In genomic region chr2:114624683-114625082, GRCm38 (mm10) we compare ENCODE assay signal across 8 mouse cellular contexts. TPM values are rescaled to one million over a fixed set of nuclear protein-coding genes. Genes with fewer than 3 reads are reported as not detected.
A peak's percentile ranks its signal among the peaks of the same experiment; 100 is the strongest.
DNase-seq lines count a peak whose midpoint lies in the region; ATAC-seq and TF ChIP-seq lines count a peak whose summit lies in the region.
"Had no signal": no experiment of that assay in that cellular context is flagged by ENCODE, and none has a peak within 500 bp of the region (broad histone marks: within the 10 kb centered on the region; RNA-seq: fewer than 3 reads in every experiment).

No protein-coding gene starts in this region.

- H3K9ac ChIP-seq in intestine, embryonic 16.5 days (ENCODE audit: low read depth, low read length), result no peak overlapping the region
- H3K9ac ChIP-seq in intestine, embryonic 15.5 days, result no peak overlapping the region
- H3K9ac ChIP-seq in forebrain, postnatal 0 days, result no peak overlapping the region
- H3K9ac ChIP-seq in midbrain, embryonic 11.5 days (ENCODE audit: low read length), result no peak overlapping the region
- H3K9ac ChIP-seq: limb, embryonic 12.5 days had no signal

- H3K27ac ChIP-seq in intestine, embryonic 16.5 days (ENCODE audit: low read length), result no peak overlapping the region
- H3K27ac ChIP-seq in intestine, embryonic 15.5 days, result no peak overlapping the region
- no peak overlapping the region for H3K27ac ChIP-seq in forebrain, postnatal 0 days (ENCODE audit: low read depth, low read length)
- no peak overlapping the region for H3K27ac ChIP-seq in midbrain, embryonic 11.5 days (ENCODE audit: low read depth, low read length)
- H3K27ac ChIP-seq: limb, embryonic 12.5 days had no signal

- 44% methylated on average over 4 of the region's 4 CpGs for WGBS in intestine, embryonic 16.5 days
- WGBS in intestine, embryonic 15.5 days, result 44% methylated on average over 4 of the region's 4 CpGs
- WGBS in forebrain, postnatal 0 days, result 34% methylated on average over 4 of the region's 4 CpGs
- 67% methylated on average over 4 of the region's 4 CpGs for WGBS in midbrain, embryonic 11.5 days

- H3K4me1 ChIP-seq in intestine, embryonic 16.5 days (ENCODE audit: control insufficient read depth, insufficient read depth, low read length), result 0 out of 2 replicates have a peak, but pooled peaks cover 2% of the 10 kb centered on the region
- 0 out of 2 replicates have a peak, but pooled peaks cover 2% of the 10 kb centered on the region for H3K4me1 ChIP-seq in intestine, embryonic 15.5 days (replicated peaks)
- 0 out of 2 replicates have a peak, but pooled peaks cover 4% of the 10 kb centered on the region for H3K4me1 ChIP-seq in forebrain, postnatal 0 days (ENCODE audit: insufficient read depth)
- H3K4me1 ChIP-seq in midbrain, embryonic 11.5 days (ENCODE audit: control insufficient read depth, insufficient read depth, low read length), result 0 out of 2 replicates have a peak, but pooled peaks cover 2% of the 10 kb centered on the region

- H3K4me3 ChIP-seq in intestine, embryonic 16.5 days (ENCODE audit: low read length), result no peak overlapping the region
- no peak overlapping the region for H3K4me3 ChIP-seq in intestine, embryonic 15.5 days (replicated peaks)
- H3K4me3 ChIP-seq in forebrain, postnatal 0 days (ENCODE audit: low read depth, low read length), result no peak overlapping the region
- H3K4me3 ChIP-seq in midbrain, embryonic 11.5 days (ENCODE audit: low read depth, low read length), result no peak overlapping the region
- H3K4me3 ChIP-seq: limb, embryonic 12.5 days had no signal

- no peaks in the 10 kb centered on the region for H3K9me3 ChIP-seq in intestine, embryonic 16.5 days (ENCODE audit: control insufficient read depth, low read length)
- H3K9me3 ChIP-seq in intestine, embryonic 15.5 days, result no peaks in the 10 kb centered on the region
- H3K9me3 ChIP-seq in forebrain, postnatal 0 days (ENCODE audit: low read length), result no peaks in the 10 kb centered on the region
- H3K9me3 ChIP-seq in midbrain, embryonic 11.5 days (ENCODE audit: control insufficient read depth, low read length), result no peaks in the 10 kb centered on the region
- H3K9me3 ChIP-seq: limb, embryonic 12.5 days had no signal

- 0 out of 2 replicates have a peak, but pooled peaks have one; percentile 7 for ATAC-seq in intestine, embryonic 16.5 days
- ATAC-seq in intestine, embryonic 15.5 days, result no peak
- peak; percentile 37; the same call in 1 of the 2 replicates for ATAC-seq in forebrain, postnatal 0 days
- ATAC-seq in midbrain, embryonic 11.5 days (ENCODE audit: low FRiP score), result no peak

- H3K4me2 ChIP-seq in intestine, embryonic 16.5 days (ENCODE audit: low read depth, low read length), result no peak overlapping the region
- H3K4me2 ChIP-seq in intestine, embryonic 15.5 days (replicated peaks), result no peak overlapping the region
- H3K4me2 ChIP-seq in forebrain, postnatal 0 days (ENCODE audit: low read depth), result no peak overlapping the region
- no peak overlapping the region for H3K4me2 ChIP-seq in midbrain, embryonic 11.5 days
- H3K4me2 ChIP-seq: limb, embryonic 12.5 days had no signal

- H3K36me3 ChIP-seq in intestine, embryonic 16.5 days (ENCODE audit: control insufficient read depth, insufficient read depth, low read length), result no peaks in the 10 kb centered on the region
- no peaks in the 10 kb centered on the region for H3K36me3 ChIP-seq in intestine, embryonic 15.5 days
- no peaks in the 10 kb centered on the region for H3K36me3 ChIP-seq in forebrain, postnatal 0 days (ENCODE audit: insufficient read depth)
- no peaks in the 10 kb centered on the region for H3K36me3 ChIP-seq in midbrain, embryonic 11.5 days (ENCODE audit: control insufficient read depth, insufficient read depth, low read length)
- H3K36me3 ChIP-seq: limb, embryonic 12.5 days had no signal

- TF ChIP-seq CTCF in forebrain, postnatal 0 days (IDR thresholded peaks at IDR 0.05; ENCODE audit: low read depth), result no peak

- H3K27me3 ChIP-seq in intestine, embryonic 16.5 days (replicated peaks; ENCODE audit: control insufficient read depth, insufficient read depth, low read length), result no peaks in the 10 kb centered on the region
- H3K27me3 ChIP-seq in intestine, embryonic 15.5 days (replicated peaks), result no peaks in the 10 kb centered on the region
- no peaks in the 10 kb centered on the region for H3K27me3 ChIP-seq in forebrain, postnatal 0 days (ENCODE audit: insufficient read depth, low read length)
- H3K27me3 ChIP-seq in midbrain, embryonic 11.5 days (ENCODE audit: control insufficient read depth, insufficient read depth, low read length), result no peaks in the 10 kb centered on the region

- DNase-seq in forebrain, postnatal 0 days, result no peak
- peak; percentile 36 for DNase-seq in kidney, postnatal 14 days
- DNase-seq in lung, postnatal 36 days, result peak; percentile 56
- DNase-seq in midbrain, embryonic 11.5 days (ENCODE audit: low spot score, missing footprints), result no peak
- DNase-seq in thymus, postnatal 4 days, result no peak

RNA-seq across cellular contexts. Expression of gene Dph6, which starts 30.1 kb away (rescaled TPM):
- polyA plus RNA-seq in intestine, embryonic 16.5 days (2015; fragmentation: Nextera tagmentation; extraction: Ambion mirVana), result 17.1 and 18.4 TPM in 2 replicates
- polyA plus RNA-seq in intestine, embryonic 15.5 days (2015; fragmentation: Nextera tagmentation; extraction: Ambion mirVana), result 18.0 and 20.3 TPM in 2 replicates
- total RNA-seq in forebrain, postnatal 0 days (2014; rRNA removed), result 11.1 and 14.2 TPM in 2 replicates
- 9.5 and 13.9 TPM in 2 replicates for polyA plus RNA-seq in forebrain, postnatal 0 days (2015; fragmentation: Nextera tagmentation; extraction: Ambion mirVana)
- 18.1 and 20.6 TPM in 2 replicates for polyA plus RNA-seq in midbrain, embryonic 11.5 days (2014; fragmentation: Nextera tagmentation; extraction: Ambion mirVana)

Comparison
In these comparisons a context has a peak if more than half of its experiments do, and no peak if none do; other contexts are left out.
1. ATAC-seq: peak in intestine, embryonic 16.5 days (single experiment) and forebrain, postnatal 0 days (single experiment); none in intestine, embryonic 15.5 days (single experiment) and midbrain, embryonic 11.5 days (single experiment).
2. DNase-seq: peak in kidney, postnatal 14 days (single experiment) and lung, postnatal 36 days (single experiment); none in forebrain, postnatal 0 days (single experiment), midbrain, embryonic 11.5 days (single experiment) and thymus, postnatal 4 days (single experiment).